Comparison of ENCODE assay signal across 1 mouse cellular context in the genomic region with DNA sequence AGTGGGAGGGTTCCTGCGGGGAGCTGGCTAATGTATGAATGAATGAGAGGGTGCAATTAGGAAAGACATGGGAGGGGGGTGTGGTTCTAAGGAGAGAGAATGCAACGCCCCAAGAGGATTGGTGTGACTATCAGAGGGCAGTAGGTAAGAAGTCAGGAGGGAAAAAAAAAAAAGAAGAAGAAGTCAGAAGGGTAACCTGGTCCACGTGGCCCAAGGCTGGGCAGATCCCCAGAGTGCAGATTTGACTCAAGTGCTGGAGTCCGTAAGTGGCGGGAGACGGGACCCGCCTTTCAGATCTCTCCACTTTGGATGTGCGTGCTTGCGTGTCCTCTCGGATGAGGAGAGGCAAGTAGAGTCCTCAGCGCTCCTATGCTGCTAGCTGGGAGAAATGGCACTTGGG.
TF ChIP-seq lines count a peak whose summit lies in the region.

No protein-coding gene starts in this region.

TF ChIP-seq in CH12.LX, 34 proteins besides CTCF, POLR2A, EP300 and RAD21 (continued from another document):
- TF ChIP-seq ZMIZ1 (IDR thresholded peaks at IDR 0.05; ENCODE audit: low read depth, low read length) (no peak; the same call in 1 of the 2 replicates), IRF4 (IDR thresholded peaks at IDR 0.05; ENCODE audit: low read depth, low read length) (peak; percentile 89), CHD1 (IDR thresholded peaks at IDR 0.05; ENCODE audit: low read depth, low read length) (no peak), ELF1 (IDR thresholded peaks at IDR 0.05; ENCODE audit: low read depth, low read length) (no peak), MYC (IDR thresholded peaks at IDR 0.05; ENCODE audit: low read depth, low read length) (peak; percentile 98), ETS1 (conservative IDR thresholded peaks at IDR 0.05; ENCODE audit: low read depth, low read length) (peak; percentile 59), USF1 (IDR thresholded peaks at IDR 0.05; ENCODE audit: low read depth, low read length) (peak; percentile 69), POLR2AphosphoS2 (IDR thresholded peaks at IDR 0.05; ENCODE audit: low read depth, low read length) (no peak), MAX (IDR thresholded peaks at IDR 0.05; ENCODE audit: low read length) (peak; percentile 97), ZC3H11A (IDR thresholded peaks at IDR 0.05; ENCODE audit: low read depth, low read length) (no peak), NRF1 (IDR thresholded peaks at IDR 0.05; ENCODE audit: low read depth, low read length) (no peak), USF2 (conservative IDR thresholded peaks at IDR 0.05; ENCODE audit: low read depth, low read length) (peak; percentile 72), MAFK (IDR thresholded peaks at IDR 0.05; ENCODE audit: insufficient replicate concordance, low read length) (no peak), NELFE (IDR thresholded peaks at IDR 0.05; ENCODE audit: low read depth, low read length) (peak; percentile 63; the same call in 1 of the 2 replicates), JUN (IDR thresholded peaks at IDR 0.05; ENCODE audit: insufficient read depth, low read depth, low read length) (no peak), MAZ (IDR thresholded peaks at IDR 0.05; ENCODE audit: low read depth, low read length) (no peak), UBTF (IDR thresholded peaks at IDR 0.05; ENCODE audit: low read depth, low read length) (no peak), ZKSCAN1 (IDR thresholded peaks at IDR 0.05; ENCODE audit: borderline replicate concordance, low read depth, low read length) (no peak), GABPA (IDR thresholded peaks at IDR 0.05; ENCODE audit: insufficient replicate concordance, low read depth, low read length) (no peak), PAX5 (IDR thresholded peaks at IDR 0.05; ENCODE audit: low read length) (no peak), MEF2A (IDR thresholded peaks at IDR 0.05; ENCODE audit: borderline replicate concordance, low read depth, low read length) (no peak), TCF12 (IDR thresholded peaks at IDR 0.05; ENCODE audit: low read depth, low read length) (no peak), KAT2A (IDR thresholded peaks at IDR 0.05; ENCODE audit: insufficient replicate concordance, low read length) (no peak), SIN3A (IDR thresholded peaks at IDR 0.05; ENCODE audit: low read length) (peak; percentile 59; the same call in 1 of the 2 replicates), MXI1 (IDR thresholded peaks at IDR 0.05; ENCODE audit: low read depth, low read length) (peak; percentile 96), ZNF384 (IDR thresholded peaks at IDR 0.05; ENCODE audit: low read depth, low read length) (peak; percentile 96), TBP (conservative IDR thresholded peaks at IDR 0.05; ENCODE audit: low read depth, low read length) (peak; percentile 61), RCOR1 (conservative IDR thresholded peaks at IDR 0.05; ENCODE audit: low read depth, low read length) (no peak), BHLHE40 (IDR thresholded peaks at IDR 0.05; ENCODE audit: low read depth, low read length) (peak; percentile 56), HCFC1 (IDR thresholded peaks at IDR 0.05; ENCODE audit: low read depth, low read length) (no peak)
